Mouse (Mus musculus) hindbrain, embryonic 11.5 days (tissue): ENCODE measurements around the gene Nat8f1. TPM values are rescaled to one million over a fixed set of nuclear protein-coding genes. Genes with fewer than 3 reads are reported as not detected.
"Not testable (repeated sequence)": the region's sequence is repeated elsewhere in the genome, so short reads cannot be mapped to it uniquely, and the experiment has no call there.

ENCODE experiments used
- ATAC-seq: fragments of 200-750 bp; cut with Nextera tagmentation; 2 replicates; pipeline ENCODE4 v1.8.0; 2017; ENCODE audit warnings: mild to moderate bottlenecking, moderate TSS enrichment, moderate library complexity; ENCODE audit not compliant: low FRiP score
- DNase-seq: peaks from one replicate; pipeline ENCODE4 v3.0.0-alpha.2; 2015; ENCODE audit warnings: low spot score
- H3K27ac ChIP-seq: fragments of 300-500 bp; sonication (generic); 2 replicates; pipeline ENCODE4 v1.5.1; 2014; ENCODE audit warnings: mild to moderate bottlenecking, low read depth, low read length
- H3K27me3 ChIP-seq: fragments of 300-500 bp; sonication (generic); 2 replicates; pipeline ENCODE4 v1.6.1; 2014; ENCODE audit warnings: mild to moderate bottlenecking, low read length, moderate library complexity, mixed read lengths; ENCODE audit not compliant: control insufficient read depth, insufficient read depth
- H3K36me3 ChIP-seq: fragments of 300-500 bp; sonication (generic); 2 replicates; pipeline ENCODE4 v1.6.1; 2014; ENCODE audit warnings: mild to moderate bottlenecking, low read length, moderate library complexity, mixed read lengths; ENCODE audit not compliant: control insufficient read depth, insufficient read depth
- H3K4me1 ChIP-seq: fragments of 300-500 bp; sonication (generic); replicated peaks from 2 replicates; pipeline ENCODE4 v1.6.1; 2014; ENCODE audit warnings: low read length, mixed read lengths; ENCODE audit not compliant: control insufficient read depth, insufficient read depth
- H3K4me2 ChIP-seq: fragments of 300-500 bp; sonication (generic); replicated peaks from 2 replicates; pipeline ENCODE4 v1.6.1; 2014; ENCODE audit warnings: mild to moderate bottlenecking, low read depth, low read length
- H3K4me3 ChIP-seq: fragments of 300-500 bp; sonication (generic); 2 replicates; pipeline ENCODE4 v1.5.1; 2014; ENCODE audit warnings: low read depth, low read length
- H3K9ac ChIP-seq: fragments of 300-500 bp; sonication (generic); 2 replicates; pipeline ENCODE4 v1.6.1; 2014; ENCODE audit warnings: low read depth, low read length
- H3K9me3 ChIP-seq: fragments of 300-500 bp; sonication (generic); 2 replicates; pipeline ENCODE4 v1.6.1; 2016; ENCODE audit warnings: low read length; ENCODE audit not compliant: control insufficient read depth
- WGBS: fragments of 180-500 bp; shearing (Covaris S2); extraction: QIAGEN DNeasy Blood & Tissue Kit; methylation state at CpG from one replicate; pipeline ENCODE4 v1.1.7; 2014; 5-methylcytosine and 5-hydroxymethylcytosine counted together
- polyA plus RNA-seq: library from polyadenylated mRNA; unstranded; fragments of >200 nt; fragmentation: Nextera tagmentation; extraction: Ambion mirVana; gene quantifications from 2 replicates; pipeline ENCODE4 v1.2.1, GENCODE M21; 2014

Nat8f1 gene
- polyA plus RNA-seq, 1 experiment from 2014 or later = 6.5 TPM

- H3K9ac ChIP-seq, H3K9me3 ChIP-seq, H3K4me2 ChIP-seq, DNase-seq, H3K4me1 ChIP-seq, H3K4me3 ChIP-seq, H3K27ac ChIP-seq, H3K36me3 ChIP-seq, H3K27me3 ChIP-seq, ATAC-seq: not testable (repeated sequence)
- WGBS = 81% methylated on average over 5 of the region's 7 CpGs
These were observed 50.4 kb downstream of the Nat8f1 start for GRCm38 (mm10) chr6:85864900-85865639.

- 92% methylated on average over 2 of the region's 2 CpGs for WGBS
- no peak for ATAC-seq
- H3K9ac ChIP-seq = no peak overlapping the region
- no peaks in the 10 kb centered on the region for H3K36me3 ChIP-seq
- H3K4me2 ChIP-seq = no peak overlapping the region
- H3K27me3 ChIP-seq = no peaks in the 10 kb centered on the region
- no peak overlapping the region for H3K4me3 ChIP-seq
- no peak overlapping the region for H3K27ac ChIP-seq
- no peaks in the 10 kb centered on the region for H3K4me1 ChIP-seq
- DNase-seq = no peak
- no peaks in the 10 kb centered on the region for H3K9me3 ChIP-seq
These were observed 51.6 kb downstream of the Nat8f1 start for GRCm38 (mm10) chr6:85863840-85864239.

GRCm38 (mm10) chr6:85863136-85863535 lies 52.4 kb downstream of the Nat8f1 start:
- no peak for DNase-seq
- H3K4me3 ChIP-seq = no peak overlapping the region
- no peak overlapping the region for H3K4me2 ChIP-seq

GRCm38 (mm10) chr6:85862565-85862964 lies 52.9 kb downstream of the Nat8f1 start:
- H3K27me3 ChIP-seq = no peaks in the 10 kb centered on the region
- no peak overlapping the region for H3K9ac ChIP-seq
- no peaks in the 10 kb centered on the region for H3K9me3 ChIP-seq
- H3K4me1 ChIP-seq = no peaks in the 10 kb centered on the region
- no peak overlapping the region for H3K4me2 ChIP-seq
- H3K4me3 ChIP-seq = no peak overlapping the region
- no peaks in the 10 kb centered on the region for H3K36me3 ChIP-seq
- no peak overlapping the region for H3K27ac ChIP-seq
- no peak for ATAC-seq
- DNase-seq = no peak
- 86% methylated on average over 3 of the region's 3 CpGs for WGBS

More at GRCm38 (mm10) chr6:85863136-85863535, 52.4 kb downstream of the Nat8f1 start:
- Histone ChIP-seq H3K9me3 (no peaks in the 10 kb centered on the region), H3K4me1 (no peaks in the 10 kb centered on the region), H3K9ac (no peak overlapping the region), H3K36me3 (no peaks in the 10 kb centered on the region), H3K27me3 (no peaks in the 10 kb centered on the region), H3K27ac (no peak overlapping the region)
- ATAC-seq = no peak
- WGBS = 86% methylated on average over 2 of the region's 2 CpGs

- Histone ChIP-seq H3K4me3 (no peak overlapping the region), H3K4me1 (no peaks in the 10 kb centered on the region), H3K4me2 (no peak overlapping the region), H3K27ac (no peak overlapping the region), H3K9me3 (no peaks in the 10 kb centered on the region), H3K36me3 (no peaks in the 10 kb centered on the region), H3K9ac (no peak overlapping the region), H3K27me3 (no peaks in the 10 kb centered on the region)
- ATAC-seq = no peak
- DNase-seq = no peak
- WGBS = 81% methylated on average over 3 of the region's 3 CpGs
These were observed 54.2 kb downstream of the Nat8f1 start for GRCm38 (mm10) chr6:85861247-85861646.

Other genes starting within 250 kb of the Nat8f1 start
- not detected in 2 replicates for gene Nat8f7, start 202.5 kb downstream of the Nat8f1 start, polyA plus RNA-seq
- 0.14 and 0.28 TPM in 2 replicates for gene Nat8f3, start 149.9 kb downstream of the Nat8f1 start, polyA plus RNA-seq
- not detected in 2 replicates for gene Nat8f6, start 94.7 kb downstream of the Nat8f1 start, polyA plus RNA-seq
- not detected in 2 replicates for gene Nat8f5, start 94.7 kb downstream of the Nat8f1 start, polyA plus RNA-seq
- gene Nat8, start 83.6 kb downstream of the Nat8f1 start, polyA plus RNA-seq = 0.15 TPM in 1 of 2 replicates, not detected in the other
- 0.12 TPM in 1 of 2 replicates, not detected in the other for gene Nat8f2, start 46.5 kb downstream of the Nat8f1 start, polyA plus RNA-seq
- gene Nat8f4, start 10.8 kb downstream of the Nat8f1 start, polyA plus RNA-seq = 4.8 and 5.2 TPM in 2 replicates
- gene Tprkb, start 3.8 kb downstream of the Nat8f1 start, polyA plus RNA-seq = 36.2 and 39.3 TPM in 2 replicates
- 45.8 and 54.3 TPM in 2 replicates for gene Dusp11, start 46.0 kb upstream of the Nat8f1 start, polyA plus RNA-seq
- not detected in 2 replicates for gene Figla, start 100.5 kb upstream of the Nat8f1 start, polyA plus RNA-seq
- 67.2 and 68.4 TPM in 2 replicates for gene Add2, start 113.0 kb upstream of the Nat8f1 start, polyA plus RNA-seq